ENCODE assay signal across 8 mouse cellular contexts in genomic region chr3:130607924-130608323, GRCm38 (mm10). TPM values are rescaled to one million over a fixed set of nuclear protein-coding genes. Genes with fewer than 3 reads are reported as not detected.
DNase-seq lines count a peak whose midpoint lies in the region; ATAC-seq and TF ChIP-seq lines count a peak whose summit lies in the region.
"Had no signal": no experiment of that assay in that cellular context is flagged by ENCODE, and none has a peak within 500 bp of the region (broad histone marks: within the 10 kb centered on the region; RNA-seq: fewer than 3 reads in every experiment).

No protein-coding gene starts in this region.

- no peaks in the 10 kb centered on the region for H3K36me3 ChIP-seq in kidney, embryonic 15.5 days
- H3K36me3 ChIP-seq in E14TG2a.4 (ENCODE audit: insufficient read depth, low read length): no peaks in the 10 kb centered on the region

- TF ChIP-seq CTCF in E14TG2a.4 (conservative IDR thresholded peaks at IDR 0.05; ENCODE audit: low read length): 0 out of 2 replicates have a peak, but pooled peaks have one; percentile 7

- peak; percentile 19 for DNase-seq in kidney, adult 18-20 months
- peak; percentile 32 for DNase-seq in adrenal gland, adult 8-10 months
- peak; percentile 17 for DNase-seq in kidney, postnatal 14 days
- DNase-seq in testis, postnatal 10 days (ENCODE audit: low spot score): no peak
- DNase-seq in right cerebral cortex, postnatal 36 days (ENCODE audit: low spot score in 2 of 2): no peak

- H3K27me3 ChIP-seq in kidney, embryonic 15.5 days: no peaks in the 10 kb centered on the region
- H3K27me3 ChIP-seq in E14TG2a.4 (ENCODE audit: insufficient read depth, low read length): no peaks in the 10 kb centered on the region
- H3K27me3 ChIP-seq: forebrain, embryonic 13.5 days had no signal

- WGBS in kidney, embryonic 15.5 days: 72% methylated on average over 2 of the region's 2 CpGs

- no peaks in the 10 kb centered on the region for H3K4me1 ChIP-seq in kidney, embryonic 15.5 days
- no peaks in the 10 kb centered on the region for H3K4me1 ChIP-seq in E14TG2a.4 (replicated peaks; ENCODE audit: low read depth, low read length)
- H3K4me1 ChIP-seq: forebrain, embryonic 13.5 days had no signal

- H3K9ac ChIP-seq in kidney, embryonic 15.5 days: no peak overlapping the region
- H3K9ac ChIP-seq: forebrain, embryonic 13.5 days had no signal

- no peak overlapping the region for H3K27ac ChIP-seq in kidney, embryonic 15.5 days
- H3K27ac ChIP-seq: forebrain, embryonic 13.5 days had no signal

- no peak overlapping the region for H3K4me3 ChIP-seq in kidney, embryonic 15.5 days (replicated peaks)
- no peak overlapping the region for H3K4me3 ChIP-seq in E14TG2a.4 (replicated peaks; ENCODE audit: low read length)
- H3K4me3 ChIP-seq: forebrain, embryonic 13.5 days had no signal

- H3K4me2 ChIP-seq in kidney, embryonic 15.5 days: no peak overlapping the region
- H3K4me2 ChIP-seq: forebrain, embryonic 13.5 days had no signal

- no peaks in the 10 kb centered on the region for H3K9me3 ChIP-seq in kidney, embryonic 15.5 days (replicated peaks)
- H3K9me3 ChIP-seq in E14TG2a.4 (ENCODE audit: low read length): no peaks in the 10 kb centered on the region; the same call in 1 of the 2 replicates
- H3K9me3 ChIP-seq: forebrain, embryonic 13.5 days had no signal

- no peak for ATAC-seq in kidney, embryonic 15.5 days (replicated peaks; ENCODE audit: low FRiP score)
- ATAC-seq: forebrain, embryonic 13.5 days had no signal

RNA-seq across cellular contexts. Expression of gene Etnppl, which starts 9.3 kb away (rescaled TPM):
- 0.46 and 0.49 TPM in 2 replicates for polyA plus RNA-seq in kidney, embryonic 15.5 days (2015; fragmentation: Nextera tagmentation; extraction: Ambion mirVana)
- total RNA-seq in adrenal gland, adult 8-10 months (2022): under 1 TPM; 0.17 to 0.49 (median 0.28) TPM
- polyA plus RNA-seq: forebrain, embryonic 13.5 days had no signal

Comparison
In these comparisons a context has a peak if more than half of its experiments do, and no peak if none do; other contexts are left out.
1. DNase-seq: peak in kidney, adult 18-20 months (single experiment), adrenal gland, adult 8-10 months (single experiment) and kidney, postnatal 14 days (single experiment); none in testis, postnatal 10 days (single experiment) and right cerebral cortex, postnatal 36 days (0 of 2).